Mouse (Mus musculus) intestine, embryonic 14.5 days (tissue): Measurements from ENCODE around the gene Mael. TPM values are rescaled to one million over a fixed set of nuclear protein-coding genes. Genes with fewer than 3 reads are reported as not detected.

Experiments
- ATAC-seq: fragments of 200-750 bp; cut with Nextera tagmentation; replicated peaks from 2 replicates; pipeline ENCODE4 v1.8.0; 2017; ENCODE audit warnings: low read depth, moderate number of reproducible peaks, moderate TSS enrichment, moderate library complexity; ENCODE audit not compliant: low FRiP score, low TSS enrichment
- DNase-seq: peaks from one replicate; pipeline ENCODE4 v3.0.0-alpha.2; 2018; ENCODE audit warnings: low spot score
- H3K27ac ChIP-seq: fragments of 300-500 bp; sonication (generic); 2 replicates; pipeline ENCODE4 v1.5.1; 2014; ENCODE audit warnings: low read depth, mild to moderate bottlenecking, control low read depth
- H3K27me3 ChIP-seq: fragments of 300-500 bp; sonication (generic); replicated peaks from 2 replicates; pipeline ENCODE4 v1.6.1; 2014; ENCODE audit warnings: low read length, control low read depth; ENCODE audit not compliant: control insufficient read depth, insufficient read depth
- H3K36me3 ChIP-seq: fragments of 300-500 bp; sonication (generic); 2 replicates; pipeline ENCODE4 v1.6.1; 2014; ENCODE audit warnings: low read length, control low read depth; ENCODE audit not compliant: control insufficient read depth, insufficient read depth
- H3K4me1 ChIP-seq: fragments of 300-500 bp; sonication (generic); replicated peaks from 2 replicates; pipeline ENCODE4 v1.6.1; 2014; ENCODE audit warnings: low read length, control low read depth, mixed read lengths; ENCODE audit not compliant: control insufficient read depth, insufficient read depth
- H3K4me2 ChIP-seq: fragments of 300-500 bp; sonication (generic); 2 replicates; pipeline ENCODE4 v1.6.1; 2014; ENCODE audit warnings: low read length
- H3K4me3 ChIP-seq: fragments of 300-500 bp; sonication (generic); 2 replicates; pipeline ENCODE4 v1.5.1; 2014; ENCODE audit warnings: low read depth, low read length, control low read depth, mixed read lengths
- H3K9ac ChIP-seq: fragments of 300-500 bp; sonication (generic); 2 replicates; pipeline ENCODE4 v1.6.1; 2014; ENCODE audit warnings: mild to moderate bottlenecking, low read length
- H3K9me3 ChIP-seq: fragments of 300-500 bp; sonication (generic); 2 replicates; pipeline ENCODE4 v1.6.1; 2016; ENCODE audit warnings: low read length, control low read depth; ENCODE audit not compliant: control insufficient read depth
- WGBS: fragments of 180-500 bp; shearing (Covaris S2); extraction: QIAGEN DNeasy Blood & Tissue Kit; methylation state at CpG from one replicate; pipeline ENCODE4 v1.1.7; 2014; 5-methylcytosine and 5-hydroxymethylcytosine counted together
- polyA plus RNA-seq: library from polyadenylated mRNA; unstranded; fragments of >200 nt; fragmentation: Nextera tagmentation; extraction: Ambion mirVana; gene quantifications from 2 replicates; pipeline ENCODE4 v1.2.1, GENCODE M21; 2014

Gene Mael
- polyA plus RNA-seq, 1 experiment from 2014 or later = not detected

DNA sequence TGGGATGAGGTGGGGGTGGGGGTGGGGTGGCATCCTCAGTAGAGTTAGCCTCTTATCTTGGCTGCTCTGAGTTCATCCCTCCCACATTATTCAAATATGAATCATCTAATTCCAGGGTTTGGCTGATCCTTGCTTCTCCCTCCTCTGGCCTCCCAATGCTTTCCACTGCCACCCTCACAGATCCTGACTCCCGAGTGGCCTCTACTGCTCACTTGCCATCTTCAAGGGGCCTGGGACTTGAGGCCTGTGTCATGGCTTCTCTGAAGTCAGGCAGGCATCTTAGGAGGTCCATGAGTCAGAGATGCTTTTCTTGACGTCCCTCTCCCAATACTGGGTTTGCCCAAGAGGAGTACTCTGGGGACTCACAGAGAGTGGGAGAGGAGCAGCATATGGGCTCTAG, 17.1 kb upstream of the Mael start:
- Histone ChIP-seq H3K36me3 (no peaks in the 10 kb centered on the region), H3K4me1 (peaks cover 5% of the 10 kb centered on the region; the same call in 1 of the 2 replicates), H3K9me3 (no peaks in the 10 kb centered on the region), H3K4me3 (no peak overlapping the region), H3K9ac (no peak overlapping the region), H3K27ac (no peak overlapping the region), H3K4me2 (no peak overlapping the region), H3K27me3 (peaks cover 42% of the 10 kb centered on the region)
- WGBS = 50% methylated on average over 2 of the region's 2 CpGs
- DNase-seq (no peak), ATAC-seq (no peak)

DNA sequence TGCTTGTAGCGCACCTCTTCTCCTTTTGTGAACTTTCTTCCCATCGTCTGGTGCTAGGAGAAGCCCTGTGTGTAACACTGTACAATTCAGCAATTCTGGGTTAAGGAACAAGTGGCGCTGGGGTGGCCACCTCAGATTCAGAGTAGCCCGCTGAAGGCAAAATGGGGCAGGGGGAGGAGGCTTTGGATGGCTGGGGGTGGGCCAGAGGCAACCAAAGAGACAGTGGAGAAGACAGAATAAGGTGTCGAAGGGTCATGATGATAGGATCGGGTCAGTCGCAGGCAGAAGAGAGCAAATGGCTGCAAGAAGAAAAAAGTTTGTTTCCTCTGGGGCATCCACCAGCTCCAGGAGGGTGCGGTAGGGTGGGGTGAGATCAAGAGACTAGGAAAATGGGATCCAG, 16.5 kb upstream of the Mael start:
- no peak overlapping the region for H3K4me2 ChIP-seq
- H3K36me3 ChIP-seq = no peaks in the 10 kb centered on the region
- H3K9ac ChIP-seq = no peak overlapping the region
- no peaks in the 10 kb centered on the region for H3K9me3 ChIP-seq
- WGBS = 40% methylated on average over 8 of the region's 8 CpGs
- no peak overlapping the region for H3K27ac ChIP-seq
- DNase-seq (no peak), ATAC-seq (no peak)
- peaks cover 5% of the 10 kb centered on the region; the same call in 1 of the 2 replicates for H3K4me1 ChIP-seq
- H3K4me3 ChIP-seq = no peak overlapping the region
- peaks cover 42% of the 10 kb centered on the region for H3K27me3 ChIP-seq

DNA sequence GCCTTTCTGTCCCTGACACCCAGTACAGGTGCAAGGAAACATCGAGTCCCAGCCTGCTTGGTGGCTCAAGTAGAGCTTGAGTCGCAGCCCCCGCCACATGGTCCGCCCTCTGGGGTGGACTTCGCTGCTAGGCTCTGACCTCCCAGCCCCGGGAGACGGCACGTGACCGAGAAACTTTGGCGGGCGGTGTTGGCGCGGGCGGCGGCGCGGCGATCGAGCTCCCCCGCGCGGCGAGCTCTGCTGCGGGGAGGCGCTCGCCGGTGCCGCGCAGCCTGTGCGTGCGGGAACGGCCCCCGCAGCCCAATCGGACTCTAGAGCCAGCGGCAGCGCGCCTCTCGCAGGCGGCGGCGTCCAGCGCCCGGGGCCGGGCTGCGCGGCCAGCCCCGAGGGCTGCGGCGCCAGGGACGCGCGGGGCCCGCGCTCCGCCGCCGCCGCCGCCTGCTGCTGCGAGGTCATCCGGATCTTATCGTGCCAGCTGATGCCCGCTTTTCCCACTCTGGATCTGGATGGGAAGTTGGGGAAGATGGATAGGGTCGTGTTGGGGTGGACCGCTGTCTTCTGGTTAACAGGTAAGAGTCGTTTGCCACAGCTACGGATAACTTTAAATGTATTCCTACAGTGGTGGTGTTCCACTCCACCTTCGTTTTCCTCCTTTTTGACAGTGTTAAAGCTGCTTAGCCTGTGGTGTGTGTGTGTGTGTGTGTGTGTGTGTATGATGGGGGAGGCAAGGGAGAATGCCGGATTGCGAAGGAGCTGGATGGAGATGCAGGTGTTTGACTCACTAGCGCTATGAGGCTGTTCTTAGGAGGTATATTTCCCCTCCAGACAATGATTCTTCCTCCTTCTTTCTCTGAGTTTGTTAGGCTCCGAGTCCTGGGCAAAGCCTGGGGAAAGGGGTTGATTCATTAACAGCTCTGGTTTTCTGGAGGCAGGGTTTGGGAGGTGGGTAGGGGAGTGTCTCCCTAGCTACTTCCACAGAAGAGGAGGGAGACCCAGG, 15.6 kb upstream of the Mael start, which contains the start of gene Ildr2:
Ildr2 (plus strand) TSS at position 242 of the 997 bp plus-strand sequence.
- H3K27ac ChIP-seq = no peak within 1 kb of the TSS
- peak within 1 kb of the TSS; percentile 44 for H3K4me3 ChIP-seq
- peak within 1 kb of the TSS; percentile 32 for H3K9ac ChIP-seq
- peaks cover 42% of the 10 kb centered on the region for H3K27me3 ChIP-seq
- no peaks in the 10 kb centered on the region for H3K9me3 ChIP-seq
- no peaks in the 10 kb centered on the region for H3K36me3 ChIP-seq
- peak within 1 kb of the TSS; percentile 92 for H3K4me2 ChIP-seq
- 1% methylated on average over 72 of the region's 72 CpGs for WGBS
- H3K4me1 ChIP-seq = peaks cover 5% of the 10 kb centered on the region; the same call in 1 of the 2 replicates
- ATAC-seq (peak; percentile 72), DNase-seq (peak; percentile 73)

DNA sequence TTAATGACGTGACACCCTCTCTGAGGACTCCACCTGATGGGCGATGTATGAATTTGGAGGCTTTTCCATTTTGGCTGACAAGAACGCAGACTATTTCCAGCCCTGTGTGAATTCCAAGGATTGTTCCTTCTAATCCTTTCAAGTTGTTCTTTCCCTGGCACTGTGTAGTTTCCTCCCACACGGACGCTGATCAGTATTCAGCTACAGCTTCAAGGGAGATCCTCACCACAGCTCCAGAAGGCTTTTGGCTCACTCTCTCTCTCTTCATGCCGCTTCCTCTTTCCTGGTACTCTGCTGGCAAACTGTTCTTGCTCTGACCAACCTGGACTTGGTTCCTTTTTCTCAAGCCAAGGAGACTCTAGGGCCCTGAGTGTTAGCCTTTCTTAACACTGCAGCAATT, 5.7 kb upstream of the Mael start:
- no peak overlapping the region for H3K27ac ChIP-seq
- no peak overlapping the region for H3K4me3 ChIP-seq
- no peak overlapping the region for H3K9ac ChIP-seq
- H3K4me2 ChIP-seq = no peak overlapping the region
- 71% methylated on average over 6 of the region's 6 CpGs for WGBS
- H3K4me1 ChIP-seq = no peaks in the 10 kb centered on the region
- no peak for ATAC-seq
- no peak for DNase-seq
- no peaks in the 10 kb centered on the region for H3K36me3 ChIP-seq
- no peaks in the 10 kb centered on the region for H3K9me3 ChIP-seq
- no peaks in the 10 kb centered on the region for H3K27me3 ChIP-seq

DNA sequence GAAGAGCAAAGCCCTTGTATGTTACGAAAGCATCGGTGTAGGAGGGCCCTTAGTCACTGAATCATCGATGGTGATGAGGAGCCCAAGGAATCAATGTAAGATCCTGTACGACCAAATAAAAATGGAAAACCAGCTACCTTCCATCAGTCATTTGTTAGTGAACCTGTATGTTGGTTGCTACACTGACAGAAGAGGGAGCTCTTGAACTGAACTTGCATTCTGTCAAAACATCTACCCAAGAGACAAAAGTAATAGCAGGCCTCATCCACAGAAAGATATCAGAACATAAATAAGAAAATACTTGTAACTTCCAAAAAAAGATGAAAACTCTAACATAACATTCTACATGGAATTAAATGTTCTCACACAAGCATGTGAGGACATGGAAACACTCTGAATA, 24.4 kb downstream of the Mael start:
- 82% methylated on average over 4 of the region's 4 CpGs for WGBS
- no peak overlapping the region for H3K4me3 ChIP-seq
- no peak overlapping the region for H3K9ac ChIP-seq
- no peaks in the 10 kb centered on the region for H3K36me3 ChIP-seq
- H3K27me3 ChIP-seq = no peaks in the 10 kb centered on the region
- H3K27ac ChIP-seq = no peak overlapping the region
- H3K4me1 ChIP-seq = no peaks in the 10 kb centered on the region
- H3K9me3 ChIP-seq = no peaks in the 10 kb centered on the region
- no peak for DNase-seq
- no peak for ATAC-seq
- no peak overlapping the region for H3K4me2 ChIP-seq

DNA sequence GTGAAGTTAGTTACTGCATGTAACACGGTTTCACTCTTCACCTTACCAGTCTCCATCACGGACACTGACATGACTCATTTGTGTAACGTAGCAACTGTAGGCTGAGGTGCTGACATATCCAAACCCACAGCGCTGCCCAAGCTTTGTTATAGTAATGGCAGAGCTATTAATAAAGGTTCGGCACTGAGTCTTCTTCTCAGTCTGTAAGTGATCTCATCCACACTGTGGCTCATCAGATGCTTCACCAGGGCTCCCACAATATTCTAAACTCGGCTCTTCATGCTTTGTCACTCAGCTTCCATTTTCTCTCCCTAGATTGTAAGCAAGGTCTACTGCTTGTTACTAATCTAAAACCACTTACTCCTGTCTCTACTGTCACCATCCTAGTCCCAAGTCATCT, 29.2 kb downstream of the Mael start:
- Histone ChIP-seq H3K4me1 (no peaks in the 10 kb centered on the region), H3K9ac (no peak overlapping the region)
- 88% methylated on average over 6 of the region's 6 CpGs for WGBS

DNA sequence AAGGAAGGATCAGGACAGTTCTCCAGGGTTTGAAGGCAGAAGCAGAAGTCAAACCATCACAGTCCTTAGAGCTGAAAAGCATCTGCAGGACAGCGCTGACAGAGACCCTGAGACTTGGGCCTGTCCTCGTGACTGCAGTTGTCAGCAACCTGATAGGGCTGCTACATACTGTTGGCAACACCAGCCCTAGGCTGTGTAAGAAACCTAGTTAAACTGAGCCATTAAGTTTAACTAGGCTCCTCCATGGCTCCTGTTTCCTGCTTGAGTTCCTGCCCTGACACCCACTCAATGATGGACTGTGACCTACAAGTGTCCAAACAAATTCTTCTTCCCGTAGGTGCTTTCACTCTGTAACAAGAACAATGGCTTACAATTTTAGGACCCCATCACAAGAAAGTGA, 33.4 kb downstream of the Mael start:
- no peak overlapping the region for H3K9ac ChIP-seq
- no peak overlapping the region for H3K27ac ChIP-seq
- no peak overlapping the region for H3K4me2 ChIP-seq
- no peaks in the 10 kb centered on the region for H3K27me3 ChIP-seq
- no peak for ATAC-seq
- no peaks in the 10 kb centered on the region for H3K36me3 ChIP-seq
- H3K9me3 ChIP-seq = no peaks in the 10 kb centered on the region
- no peak for DNase-seq
- H3K4me1 ChIP-seq = no peaks in the 10 kb centered on the region
- no peak overlapping the region for H3K4me3 ChIP-seq
- WGBS = 77% methylated on average over 3 of the region's 3 CpGs

More for the DNA sequence above, 29.2 kb downstream of the Mael start:
- Histone ChIP-seq H3K36me3 (no peaks in the 10 kb centered on the region), H3K27me3 (no peaks in the 10 kb centered on the region), H3K4me2 (no peak overlapping the region), H3K27ac (no peak overlapping the region), H3K4me3 (no peak overlapping the region), H3K9me3 (no peaks in the 10 kb centered on the region)
- DNase-seq (no peak), ATAC-seq (no peak)

DNA sequence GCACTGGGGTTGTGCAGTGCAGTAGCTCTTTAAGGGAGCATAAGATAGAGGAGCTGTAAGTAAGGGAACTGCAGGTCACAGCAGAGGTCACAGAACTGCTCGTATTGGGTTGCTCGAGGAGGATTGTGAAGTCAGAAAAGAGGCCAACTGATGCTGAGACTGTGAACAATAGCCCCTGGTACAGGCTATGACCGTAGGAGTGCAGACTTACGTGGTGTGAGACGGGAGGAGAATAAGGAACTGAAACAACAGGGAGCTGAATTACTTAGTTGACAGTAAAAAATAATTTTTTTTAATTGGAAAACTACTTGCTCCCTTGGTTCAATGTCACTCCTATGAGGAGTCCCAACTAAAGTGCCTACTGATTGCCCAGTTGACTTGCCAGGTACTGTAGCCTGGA, 34.4 kb downstream of the Mael start:
- Histone ChIP-seq H3K27ac (no peak overlapping the region), H3K9me3 (no peaks in the 10 kb centered on the region), H3K9ac (no peak overlapping the region), H3K27me3 (no peaks in the 10 kb centered on the region), H3K4me3 (no peak overlapping the region), H3K36me3 (no peaks in the 10 kb centered on the region), H3K4me1 (no peaks in the 10 kb centered on the region), H3K4me2 (no peak overlapping the region)
- 47% methylated on average over 5 of the region's 5 CpGs for WGBS
- ATAC-seq (no peak), DNase-seq (no peak)

DNA sequence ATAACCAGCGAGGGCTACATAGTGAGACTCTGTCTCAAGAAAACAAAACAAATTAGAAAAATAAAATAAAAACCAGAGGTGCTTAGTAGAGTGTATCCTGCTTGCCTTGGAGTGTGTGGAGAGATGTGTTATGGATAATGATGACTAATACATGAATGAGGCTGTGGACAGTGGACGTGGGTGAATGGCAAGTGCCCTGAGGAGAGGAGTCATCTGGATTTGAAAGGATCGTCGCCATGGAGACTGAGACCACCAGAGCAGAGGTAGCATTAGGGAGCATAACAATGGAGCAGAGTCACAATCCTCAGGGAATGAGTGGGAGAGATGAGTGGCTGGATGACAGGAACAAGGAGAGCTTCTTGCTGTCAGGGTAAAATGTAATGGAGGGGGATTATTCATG, 48.7 kb downstream of the Mael start:
- Histone ChIP-seq H3K4me1 (no peaks in the 10 kb centered on the region), H3K4me2 (no peak overlapping the region), H3K9me3 (no peaks in the 10 kb centered on the region), H3K27me3 (no peaks in the 10 kb centered on the region), H3K27ac (no peak overlapping the region), H3K36me3 (no peaks in the 10 kb centered on the region), H3K9ac (no peak overlapping the region), H3K4me3 (no peak overlapping the region)
- WGBS = 78% methylated on average over 4 of the region's 4 CpGs
- DNase-seq (no peak), ATAC-seq (no peak)
